Mouse (Mus musculus): ENCODE data around the gene Ncl. TPM values are rescaled to one million over a fixed set of nuclear protein-coding genes. Genes with fewer than 3 reads are reported as not detected.
"Not testable (repeated sequence)": the region's sequence is repeated elsewhere in the genome, so short reads cannot be mapped to it uniquely, and the experiment has no call there.

The Ncl gene
- polyA plus RNA-seq, 1 experiment from 2014 or later, result 335 TPM

DNA sequence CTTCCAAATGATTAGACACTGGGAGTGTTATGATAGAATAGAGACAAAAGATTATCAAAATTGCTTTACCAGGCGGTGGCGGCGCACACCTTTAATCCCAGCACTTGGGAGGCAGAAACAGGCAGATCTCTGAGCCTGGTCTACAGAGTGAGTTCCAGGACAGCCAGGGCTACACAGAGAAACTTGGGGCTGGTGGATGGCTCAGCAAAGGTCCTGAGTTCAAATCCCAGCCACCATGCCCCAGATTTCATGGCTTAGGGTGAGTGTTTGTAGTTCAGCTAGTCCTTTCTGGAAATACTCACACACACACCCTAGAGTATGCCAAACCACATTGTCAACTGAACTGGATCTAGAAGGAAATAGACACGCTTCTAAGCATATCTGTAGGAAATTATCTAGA, 14.1 kb downstream of the Ncl start:
- Histone ChIP-seq H3K4me1 (ENCODE audit: control insufficient read depth, insufficient read depth, low read length) (no peaks in the 10 kb centered on the region), H3K4me2 (replicated peaks; ENCODE audit: low read depth, low read length) (no peak overlapping the region), H3K27ac (ENCODE audit: low read length) (no peak overlapping the region), H3K4me3 (ENCODE audit: low read depth, low read length) (no peak overlapping the region), H3K36me3 (ENCODE audit: control insufficient read depth, insufficient read depth, low read length) (peaks cover 26% of the 10 kb centered on the region), H3K9ac (replicated peaks; ENCODE audit: low read depth, low read length) (no peak overlapping the region), H3K27me3 (ENCODE audit: control insufficient read depth, insufficient read depth, low read length) (no peaks in the 10 kb centered on the region), H3K9me3 (ENCODE audit: control insufficient read depth, low read depth, low read length) (no peaks in the 10 kb centered on the region)
- 86% methylated on average over 4 of the region's 4 CpGs for WGBS
- ATAC-seq (ENCODE audit: insufficient number of reproducible peaks, insufficient read depth, low FRiP score, low read depth), result no peak

DNA sequence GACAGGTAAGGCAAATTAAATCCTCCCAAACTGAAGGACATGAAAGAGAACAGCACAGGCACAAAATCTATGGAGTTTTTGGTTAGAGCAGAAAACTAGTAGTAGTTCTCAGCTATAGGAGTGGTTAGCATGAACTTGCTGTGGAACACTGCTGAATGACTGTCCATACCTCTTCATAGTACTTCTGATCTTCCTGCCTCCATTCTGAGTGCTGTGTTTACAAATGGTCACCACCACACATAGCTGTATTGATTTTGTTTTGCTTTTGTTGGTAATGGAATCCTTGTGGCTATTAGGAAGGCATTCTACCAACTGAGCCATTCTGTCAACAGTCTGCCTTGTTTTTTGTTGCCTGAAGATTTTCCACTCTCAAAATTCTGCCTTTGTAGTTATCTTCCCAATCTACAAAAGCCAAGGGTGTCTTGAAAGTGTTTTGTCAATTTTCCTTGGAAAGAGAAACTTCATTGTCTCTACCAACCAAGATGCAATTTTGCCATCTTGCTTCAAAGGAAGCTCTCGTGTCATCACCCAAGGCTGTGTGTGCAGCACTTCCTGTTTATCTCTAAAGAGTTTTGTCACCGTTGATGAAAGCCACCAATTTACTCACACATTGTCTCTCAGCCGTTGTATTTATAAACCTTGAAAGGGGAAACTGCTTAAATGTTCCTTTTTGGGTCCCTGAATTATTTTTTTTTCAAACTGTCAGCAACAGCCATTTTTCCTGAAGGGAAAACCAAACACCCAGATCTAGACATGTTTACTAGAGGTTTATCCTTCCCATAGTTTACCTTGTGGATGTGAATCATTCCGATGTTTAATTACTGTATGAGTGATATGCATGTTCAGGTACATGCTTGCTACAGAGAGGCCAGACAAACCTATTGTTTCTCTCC, 15.0 kb downstream of the Ncl start:
- no peak for ATAC-seq (ENCODE audit: insufficient number of reproducible peaks, insufficient read depth, low FRiP score, low read depth)
- no peak overlapping the region for H3K4me3 ChIP-seq (ENCODE audit: low read depth, low read length)
- no peak overlapping the region for H3K4me2 ChIP-seq (replicated peaks; ENCODE audit: low read depth, low read length)
- no peaks in the 10 kb centered on the region for H3K9me3 ChIP-seq (ENCODE audit: control insufficient read depth, low read depth, low read length)
- no peaks in the 10 kb centered on the region for H3K4me1 ChIP-seq (ENCODE audit: control insufficient read depth, insufficient read depth, low read length)
- H3K27me3 ChIP-seq (ENCODE audit: control insufficient read depth, insufficient read depth, low read length), result no peaks in the 10 kb centered on the region
- H3K9ac ChIP-seq (replicated peaks; ENCODE audit: low read depth, low read length), result no peak overlapping the region
- no peak overlapping the region for H3K27ac ChIP-seq (ENCODE audit: low read length)
- peaks cover 17% of the 10 kb centered on the region; the same call in 1 of the 2 replicates for H3K36me3 ChIP-seq (ENCODE audit: control insufficient read depth, insufficient read depth, low read length)
- WGBS, result 49% methylated on average over 4 of the region's 4 CpGs

- no peak overlapping the region for H3K27ac ChIP-seq (ENCODE audit: low read length)
- H3K27me3 ChIP-seq (ENCODE audit: control insufficient read depth, insufficient read depth, low read length), result no peaks in the 10 kb centered on the region
- no peak overlapping the region for H3K9ac ChIP-seq (replicated peaks; ENCODE audit: low read depth, low read length)
- no peak overlapping the region for H3K4me2 ChIP-seq (replicated peaks; ENCODE audit: low read depth, low read length)
- 98% methylated on average over 1 of the region's 1 CpGs for WGBS
- no peak; the same call in 1 of the 2 replicates for ATAC-seq (ENCODE audit: insufficient number of reproducible peaks, insufficient read depth, low FRiP score, low read depth)
- H3K9me3 ChIP-seq (ENCODE audit: control insufficient read depth, low read depth, low read length), result no peaks in the 10 kb centered on the region
- H3K4me1 ChIP-seq (ENCODE audit: control insufficient read depth, insufficient read depth, low read length), result no peaks in the 10 kb centered on the region
- H3K4me3 ChIP-seq (ENCODE audit: low read depth, low read length), result no peak overlapping the region
- peaks cover 7% of the 10 kb centered on the region; the same call in 1 of the 2 replicates for H3K36me3 ChIP-seq (ENCODE audit: control insufficient read depth, insufficient read depth, low read length)
Measured at GRCm38 (mm10) chr1:86343087-86343645, 16.0 kb downstream of the Ncl start.

DNA sequence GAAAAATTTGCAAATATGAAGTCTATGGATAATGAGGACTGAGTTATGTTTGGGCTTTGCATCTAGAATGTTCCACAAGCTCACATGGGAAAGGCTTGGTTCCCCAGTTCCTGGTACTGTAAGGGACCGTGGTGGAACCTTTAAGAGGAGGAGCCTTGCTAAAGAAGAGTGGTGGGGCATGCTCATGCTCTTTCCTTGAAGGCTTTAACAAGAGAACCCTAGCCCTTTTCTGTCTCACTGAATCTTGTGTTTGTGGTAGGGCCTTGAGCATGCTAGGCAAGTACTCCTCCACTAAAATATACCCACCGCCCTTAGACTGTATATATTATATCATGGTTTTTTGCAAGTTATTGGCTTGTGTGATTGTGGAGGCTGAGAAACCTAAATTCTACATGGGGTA, 16.8 kb downstream of the Ncl start:
- Histone ChIP-seq H3K4me2 (replicated peaks; ENCODE audit: low read depth, low read length) (no peak overlapping the region), H3K4me3 (ENCODE audit: low read depth, low read length) (no peak overlapping the region), H3K9ac (replicated peaks; ENCODE audit: low read depth, low read length) (no peak overlapping the region), H3K9me3 (ENCODE audit: control insufficient read depth, low read depth, low read length) (no peaks in the 10 kb centered on the region), H3K4me1 (ENCODE audit: control insufficient read depth, insufficient read depth, low read length) (no peaks in the 10 kb centered on the region), H3K36me3 (ENCODE audit: control insufficient read depth, insufficient read depth, low read length) (peaks cover 1% of the 10 kb centered on the region; the same call in 1 of the 2 replicates), H3K27ac (ENCODE audit: low read length) (no peak overlapping the region), H3K27me3 (ENCODE audit: control insufficient read depth, insufficient read depth, low read length) (no peaks in the 10 kb centered on the region)
- 84% methylated on average over 2 of the region's 2 CpGs for WGBS
- no peak for ATAC-seq (ENCODE audit: insufficient number of reproducible peaks, insufficient read depth, low FRiP score, low read depth)

- not testable (repeated sequence) for H3K27me3 ChIP-seq (ENCODE audit: control insufficient read depth, insufficient read depth, low read length); H3K4me1 ChIP-seq (ENCODE audit: control insufficient read depth, insufficient read depth, low read length); H3K9me3 ChIP-seq (ENCODE audit: control insufficient read depth, low read depth, low read length); ATAC-seq (ENCODE audit: insufficient number of reproducible peaks, insufficient read depth, low FRiP score, low read depth); H3K27ac ChIP-seq (ENCODE audit: low read length); H3K4me3 ChIP-seq (ENCODE audit: low read depth, low read length); H3K36me3 ChIP-seq (ENCODE audit: control insufficient read depth, insufficient read depth, low read length); H3K9ac ChIP-seq (replicated peaks; ENCODE audit: low read depth, low read length); H3K4me2 ChIP-seq (replicated peaks; ENCODE audit: low read depth, low read length)
- WGBS, result 83% methylated on average over 2 of the region's 2 CpGs
Measured at GRCm38 (mm10) chr1:86341096-86341495, 18.1 kb downstream of the Ncl start.

DNA sequence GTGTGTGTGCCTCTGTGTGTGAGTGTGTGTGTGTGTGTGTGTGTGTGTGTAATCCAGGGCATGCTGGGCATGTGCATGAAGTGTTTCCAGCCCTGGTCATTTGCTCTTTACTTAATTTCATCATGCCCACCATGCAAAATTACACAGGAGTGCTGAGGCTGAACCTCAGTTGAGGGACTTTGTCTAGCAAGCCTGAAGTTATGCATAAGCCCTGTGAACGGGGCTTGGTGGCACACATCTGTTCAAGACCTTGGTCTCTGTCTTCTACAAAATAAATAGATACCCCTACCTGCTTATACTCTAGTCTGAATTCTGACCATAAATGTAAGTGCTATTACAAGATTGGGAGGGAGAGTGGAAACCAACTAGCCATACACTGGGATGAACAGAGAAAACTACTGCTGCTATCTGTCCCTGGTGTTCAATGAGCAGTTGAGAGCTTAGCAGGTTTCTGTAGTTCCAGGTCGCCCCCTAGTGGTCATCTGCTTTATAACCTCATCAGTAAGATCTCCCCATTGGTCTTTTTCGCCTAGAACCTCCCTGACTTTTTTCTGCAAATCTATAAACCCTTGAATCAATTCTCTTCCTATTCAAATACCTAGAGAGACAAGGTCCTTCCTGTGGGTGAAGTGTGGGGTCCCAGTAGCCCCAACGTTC, 19.9 kb downstream of the Ncl start:
- Histone ChIP-seq H3K9me3 (ENCODE audit: control insufficient read depth, low read depth, low read length) (no peaks in the 10 kb centered on the region), H3K27me3 (ENCODE audit: control insufficient read depth, insufficient read depth, low read length) (no peaks in the 10 kb centered on the region), H3K4me3 (ENCODE audit: low read depth, low read length) (no peak overlapping the region), H3K27ac (ENCODE audit: low read length) (no peak overlapping the region), H3K9ac (replicated peaks; ENCODE audit: low read depth, low read length) (no peak overlapping the region), H3K4me1 (ENCODE audit: control insufficient read depth, insufficient read depth, low read length) (no peaks in the 10 kb centered on the region), H3K4me2 (replicated peaks; ENCODE audit: low read depth, low read length) (no peak overlapping the region), H3K36me3 (ENCODE audit: control insufficient read depth, insufficient read depth, low read length) (no peaks in the 10 kb centered on the region)
- WGBS, result 26% methylated on average over 4 of the region's 4 CpGs
- ATAC-seq (ENCODE audit: insufficient number of reproducible peaks, insufficient read depth, low FRiP score, low read depth), result peak; percentile 46; the same call in 1 of the 2 replicates

GRCm38 (mm10) chr1:86336330-86336729, 22.9 kb downstream of the Ncl start:
- no peaks in the 10 kb centered on the region for H3K9me3 ChIP-seq (ENCODE audit: control insufficient read depth, low read depth, low read length)
- ATAC-seq (ENCODE audit: insufficient number of reproducible peaks, insufficient read depth, low FRiP score, low read depth), result no peak
- no peaks in the 10 kb centered on the region for H3K4me1 ChIP-seq (ENCODE audit: control insufficient read depth, insufficient read depth, low read length)
- H3K4me3 ChIP-seq (ENCODE audit: low read depth, low read length), result no peak overlapping the region
- H3K36me3 ChIP-seq (ENCODE audit: control insufficient read depth, insufficient read depth, low read length), result no peaks in the 10 kb centered on the region
- no peak overlapping the region for H3K9ac ChIP-seq (replicated peaks; ENCODE audit: low read depth, low read length)
- H3K27me3 ChIP-seq (ENCODE audit: control insufficient read depth, insufficient read depth, low read length), result no peaks in the 10 kb centered on the region
- 21% methylated on average over 2 of the region's 2 CpGs for WGBS
- no peak overlapping the region for H3K4me2 ChIP-seq (replicated peaks; ENCODE audit: low read depth, low read length)
- no peak overlapping the region for H3K27ac ChIP-seq (ENCODE audit: low read length)

DNA sequence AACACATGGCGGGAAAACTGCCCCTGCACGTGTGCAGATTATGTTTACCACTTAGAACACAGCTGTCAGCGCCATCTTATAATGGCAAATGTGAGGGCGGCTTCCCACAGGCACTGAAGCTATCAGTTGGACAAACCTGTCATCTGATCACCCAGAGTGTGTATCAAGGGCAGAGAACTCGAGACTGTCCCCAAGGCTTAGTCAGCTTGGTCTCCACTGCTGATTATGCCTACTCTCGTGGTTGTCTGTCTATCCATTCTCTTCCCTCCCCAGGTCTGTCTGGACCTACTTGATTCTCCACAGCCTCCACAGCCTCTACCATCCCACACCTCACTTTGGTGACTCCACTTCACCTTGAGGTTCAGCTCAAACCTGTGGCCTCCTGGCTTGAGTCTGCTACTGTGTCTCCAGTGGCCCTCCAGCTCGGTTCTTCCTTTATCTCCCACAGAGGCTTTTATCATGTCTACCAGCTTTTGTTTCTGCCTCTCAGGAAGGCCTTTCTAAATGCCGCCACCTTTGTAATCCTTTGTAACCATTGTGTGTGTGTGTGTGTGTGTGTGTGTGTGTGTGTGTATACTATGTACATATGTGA, 38.3 kb downstream of the Ncl start:
- no peak overlapping the region for H3K4me2 ChIP-seq (replicated peaks; ENCODE audit: low read depth, low read length)
- no peaks in the 10 kb centered on the region for H3K27me3 ChIP-seq (ENCODE audit: control insufficient read depth, insufficient read depth, low read length)
- ATAC-seq (ENCODE audit: insufficient number of reproducible peaks, insufficient read depth, low FRiP score, low read depth), result no peak
- H3K36me3 ChIP-seq (ENCODE audit: control insufficient read depth, insufficient read depth, low read length), result no peaks in the 10 kb centered on the region
- no peaks in the 10 kb centered on the region for H3K4me1 ChIP-seq (ENCODE audit: control insufficient read depth, insufficient read depth, low read length)
- H3K9ac ChIP-seq (replicated peaks; ENCODE audit: low read depth, low read length), result no peak overlapping the region
- 87% methylated on average over 6 of the region's 8 CpGs for WGBS
- no peak overlapping the region for H3K27ac ChIP-seq (ENCODE audit: low read length)
- H3K9me3 ChIP-seq (ENCODE audit: control insufficient read depth, low read depth, low read length), result no peaks in the 10 kb centered on the region
- no peak overlapping the region for H3K4me3 ChIP-seq (ENCODE audit: low read depth, low read length)
